Mouse (Mus musculus) telencephalon, adult 2 months (tissue): ENCODE measurements around the gene Sigirr.

Source experiments
- DNase-seq: peaks from one replicate; pipeline ENCODE4 v3.0.0-alpha.2; 2011; ENCODE audit warnings: low read depth, low spot score

Sigirr gene

DNA sequence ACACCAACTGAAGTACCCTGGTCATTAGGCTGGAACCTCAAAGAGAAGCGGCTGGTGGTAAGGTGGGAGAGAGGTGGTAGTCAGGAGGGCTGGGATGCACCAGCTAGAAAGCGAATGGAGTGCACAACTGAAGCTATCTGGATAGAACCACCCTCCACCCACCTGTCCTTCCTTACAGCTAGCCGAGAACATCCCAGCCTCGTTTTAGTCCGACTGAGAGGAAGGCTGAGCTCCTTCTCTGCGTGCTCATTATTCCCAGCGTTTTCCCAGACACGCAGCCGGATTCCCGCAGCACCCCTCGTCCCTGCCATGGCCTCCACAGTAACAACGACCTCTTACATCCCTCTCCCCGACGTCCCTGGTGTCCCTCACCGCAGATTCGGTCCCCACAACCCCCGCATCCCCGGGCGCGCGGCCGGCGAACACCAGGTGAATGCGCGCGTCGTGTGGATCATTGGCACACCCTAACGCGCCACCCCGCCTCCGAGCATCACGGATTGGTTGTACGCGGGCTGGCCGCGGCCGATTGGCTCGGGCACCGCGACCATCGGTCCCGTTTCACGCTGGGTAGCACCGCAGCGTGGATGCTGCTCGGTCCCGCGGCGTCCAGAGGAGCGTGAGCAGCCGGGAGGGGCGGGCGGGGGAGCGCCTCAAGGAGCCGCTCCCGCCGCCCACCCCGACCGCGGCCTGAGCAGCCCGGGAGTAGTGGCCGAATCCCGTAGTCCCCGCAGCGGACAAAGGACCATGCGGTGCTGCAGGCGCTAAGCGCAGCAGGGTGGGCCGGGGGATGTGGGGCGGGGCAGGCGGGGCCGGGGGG is 39.7 kb downstream of the Sigirr start, which contains the start of gene B4galnt4:
B4galnt4 (plus strand) TSS at position 679 of the 817 bp plus-strand sequence.
- peak; percentile 88 for DNase-seq

DNA sequence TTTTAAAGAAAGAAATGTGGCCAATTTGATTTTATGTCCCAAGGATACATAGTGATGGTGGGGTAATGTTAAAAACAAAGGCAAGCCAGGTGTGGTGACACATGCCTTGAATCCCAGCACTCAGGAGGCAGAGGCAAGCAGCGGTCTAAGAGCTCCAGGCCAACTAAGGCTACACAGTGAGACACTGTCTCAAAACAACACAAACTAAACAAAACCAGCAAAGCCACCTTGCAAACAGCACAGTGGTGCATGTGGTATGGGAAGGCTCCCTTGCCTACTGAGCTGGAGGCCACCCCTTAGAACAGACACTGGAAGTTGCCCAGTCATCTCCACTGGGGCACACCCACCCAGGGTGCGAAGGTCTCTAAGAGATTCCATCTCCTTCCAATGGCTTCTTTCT is 40.4 kb downstream of the Sigirr start:
- no peak for DNase-seq

DNA sequence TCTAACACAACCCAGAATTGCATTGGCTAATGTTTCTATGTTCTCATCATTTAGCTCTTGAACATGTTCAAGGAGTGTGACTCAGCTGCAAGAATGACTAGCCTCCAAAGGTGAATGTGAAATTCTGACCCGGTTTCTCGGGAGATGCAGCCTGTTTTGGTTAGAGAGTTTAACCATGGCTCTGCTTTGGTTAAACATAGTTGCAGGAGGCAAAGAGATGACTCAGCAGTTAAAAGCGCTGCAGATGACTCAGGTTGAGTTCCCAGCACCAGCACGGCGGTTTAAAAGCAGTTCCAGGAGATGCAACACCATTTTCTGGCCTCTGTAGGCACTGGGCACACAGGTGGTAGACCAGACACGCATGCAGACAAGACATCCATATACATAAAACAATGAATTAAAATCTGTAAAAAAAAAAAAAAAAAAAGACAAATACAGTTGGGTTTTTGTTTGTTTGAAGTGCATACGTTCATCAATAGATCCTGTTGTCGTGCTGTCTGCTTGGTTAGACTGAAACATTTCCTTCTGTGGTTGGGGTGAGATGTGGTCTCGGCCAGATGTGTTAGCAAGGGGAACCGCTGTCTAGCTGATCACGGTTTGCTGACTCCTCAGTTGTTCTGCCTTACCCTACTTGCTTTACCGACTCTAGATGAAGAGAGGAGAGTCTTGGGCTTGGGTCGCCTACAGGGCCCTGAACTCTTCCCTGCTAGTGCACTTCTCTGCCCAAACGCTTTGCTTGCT is 41.6 kb downstream of the Sigirr start:
- DNase-seq: no peak

DNA sequence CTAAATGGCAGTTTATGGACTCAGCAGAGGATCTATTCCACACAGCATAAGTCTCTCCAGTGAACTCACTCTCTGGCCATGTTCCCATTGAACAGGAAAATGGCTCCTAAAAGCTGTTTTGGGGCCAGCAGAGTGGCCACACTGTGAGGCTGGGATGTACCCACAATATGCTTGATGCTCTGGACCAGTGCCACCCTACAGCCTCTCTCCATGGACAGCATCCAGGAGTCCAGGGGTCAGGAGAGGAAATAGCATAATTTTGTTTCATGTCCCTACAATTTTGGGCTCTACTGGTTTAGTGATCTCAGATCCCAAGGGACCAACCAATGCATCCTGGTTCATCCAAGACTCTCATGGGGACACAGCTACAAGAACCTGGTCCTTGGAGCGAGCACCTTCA is 42.8 kb downstream of the Sigirr start:
- no peak for DNase-seq

DNA sequence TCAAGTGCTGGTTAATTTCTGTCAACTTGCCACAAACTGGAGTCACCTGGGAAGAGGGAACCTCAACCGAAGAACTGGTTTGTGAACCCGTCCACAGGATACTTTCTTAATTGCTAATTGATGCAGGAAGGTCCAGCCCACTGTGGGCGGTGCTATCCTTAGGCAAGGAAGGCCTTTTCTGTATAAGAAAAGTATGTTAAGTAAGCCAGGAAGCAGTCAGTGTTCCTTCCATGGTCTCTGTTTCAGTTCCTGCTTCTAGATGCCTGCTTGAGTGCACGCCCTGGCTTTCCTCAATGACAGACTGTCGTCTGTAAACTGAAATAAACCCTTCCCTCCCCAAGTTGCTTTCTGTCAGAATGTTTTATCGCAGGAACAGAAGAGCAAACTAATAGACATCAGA is 43.4 kb downstream of the Sigirr start:
- no peak for DNase-seq

DNA sequence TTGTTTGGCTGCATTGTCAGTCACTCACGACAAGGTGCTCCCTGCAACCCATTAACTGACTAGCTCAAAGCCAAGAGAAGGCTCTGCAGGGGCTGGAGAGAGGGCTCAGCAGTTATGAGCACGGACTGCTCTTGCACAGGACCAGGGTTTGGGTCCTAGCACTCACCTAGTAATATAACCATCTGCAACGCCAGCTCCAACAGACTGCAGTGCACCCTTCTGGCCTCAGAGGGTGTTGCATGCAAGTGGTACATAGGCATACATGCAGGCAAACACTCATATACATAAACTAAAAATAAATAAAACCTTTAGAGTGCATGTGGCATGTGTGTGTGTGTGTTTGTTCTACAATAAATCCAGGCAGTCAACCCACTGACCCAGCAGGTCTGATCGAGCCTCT is 44.6 kb downstream of the Sigirr start:
- DNase-seq: no peak

DNA sequence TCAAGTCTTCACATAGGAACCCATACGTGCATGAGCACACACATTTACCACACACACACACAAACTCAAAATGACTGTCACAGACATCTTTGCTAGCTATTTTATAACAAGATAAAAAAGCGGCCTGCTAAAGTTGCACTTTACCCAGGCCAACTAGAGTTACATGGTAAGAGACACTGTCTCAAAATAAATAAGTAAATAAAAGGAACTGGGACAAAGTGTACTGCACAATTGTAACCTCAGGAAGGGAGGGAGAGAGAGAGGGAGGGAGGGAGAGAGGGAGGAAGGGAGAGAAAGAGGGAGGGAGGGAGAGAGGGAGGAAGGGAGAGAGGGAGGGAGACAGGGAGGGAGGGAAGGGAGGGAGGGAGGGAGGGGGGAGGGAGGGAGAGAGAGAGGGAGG is 48.0 kb downstream of the Sigirr start:
- no peak for DNase-seq

DNA sequence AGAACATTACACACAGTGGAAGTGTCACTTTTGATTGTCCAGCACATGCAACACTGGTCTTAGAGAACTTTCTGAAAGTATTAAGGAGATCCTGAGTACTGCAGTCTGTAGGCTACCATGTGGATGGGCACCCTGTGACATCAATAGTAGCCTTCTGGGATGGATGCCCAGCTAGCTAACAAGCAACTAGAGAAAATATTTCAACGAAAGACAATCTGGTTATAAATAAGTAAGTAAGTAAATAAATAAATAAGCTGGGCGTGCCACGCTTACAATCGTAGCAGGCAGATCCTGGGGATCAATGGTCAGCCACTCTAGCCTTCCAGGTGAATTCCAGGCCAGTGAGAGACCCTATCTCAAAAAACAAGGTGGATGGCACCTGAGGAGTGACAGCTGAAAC is 48.4 kb downstream of the Sigirr start:
- DNase-seq: no peak

DNA sequence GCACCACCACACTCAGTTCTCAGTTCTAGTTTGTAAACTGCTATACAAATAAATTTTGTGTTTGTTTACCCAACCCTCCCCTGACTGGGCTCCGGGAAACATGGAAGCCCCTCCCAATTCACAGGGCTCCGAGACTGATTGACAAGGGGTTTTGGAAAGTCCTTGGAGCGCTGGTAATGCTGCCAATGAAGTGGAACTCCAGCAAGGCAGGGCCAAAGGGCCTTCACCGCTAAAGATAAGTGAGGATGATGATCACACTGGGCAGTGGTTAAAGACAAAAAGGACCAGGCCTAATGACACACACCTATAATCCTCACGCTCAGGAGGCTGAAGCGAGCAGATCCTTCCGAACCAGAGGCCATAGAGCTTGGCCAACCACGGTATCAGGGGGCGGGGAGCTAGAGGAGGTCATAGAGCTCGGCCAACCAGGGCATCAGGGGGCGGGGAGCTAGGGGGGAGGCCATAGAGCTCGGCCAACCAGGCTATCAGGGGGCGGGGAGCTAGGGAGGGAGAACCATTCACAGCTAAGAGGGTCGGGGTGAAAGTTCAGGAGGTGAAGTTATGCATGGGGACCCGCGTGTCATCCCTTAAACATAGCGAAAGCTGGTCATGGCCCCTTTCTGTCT is 49.2 kb downstream of the Sigirr start:
- DNase-seq: no peak

DNA sequence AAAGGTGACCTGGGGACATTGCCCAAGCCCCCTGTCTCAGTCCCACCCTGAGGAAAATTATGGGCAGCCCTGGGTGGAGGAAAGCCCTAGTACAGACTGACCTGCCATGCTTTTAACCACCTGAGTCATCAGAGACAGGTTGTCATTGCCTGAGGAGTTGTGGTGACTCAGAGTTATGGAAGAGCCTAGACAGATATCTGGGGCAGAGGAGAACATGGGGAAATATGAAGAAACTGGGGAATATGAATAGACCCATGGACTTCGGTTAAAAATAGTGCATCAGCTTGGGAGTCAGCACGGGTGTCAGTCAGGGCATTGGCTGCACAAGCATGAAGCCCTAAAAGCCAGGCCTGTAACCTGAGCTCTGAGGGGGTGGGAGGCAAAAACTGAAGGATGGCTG is 51.0 kb downstream of the Sigirr start:
- DNase-seq: no peak

DNA sequence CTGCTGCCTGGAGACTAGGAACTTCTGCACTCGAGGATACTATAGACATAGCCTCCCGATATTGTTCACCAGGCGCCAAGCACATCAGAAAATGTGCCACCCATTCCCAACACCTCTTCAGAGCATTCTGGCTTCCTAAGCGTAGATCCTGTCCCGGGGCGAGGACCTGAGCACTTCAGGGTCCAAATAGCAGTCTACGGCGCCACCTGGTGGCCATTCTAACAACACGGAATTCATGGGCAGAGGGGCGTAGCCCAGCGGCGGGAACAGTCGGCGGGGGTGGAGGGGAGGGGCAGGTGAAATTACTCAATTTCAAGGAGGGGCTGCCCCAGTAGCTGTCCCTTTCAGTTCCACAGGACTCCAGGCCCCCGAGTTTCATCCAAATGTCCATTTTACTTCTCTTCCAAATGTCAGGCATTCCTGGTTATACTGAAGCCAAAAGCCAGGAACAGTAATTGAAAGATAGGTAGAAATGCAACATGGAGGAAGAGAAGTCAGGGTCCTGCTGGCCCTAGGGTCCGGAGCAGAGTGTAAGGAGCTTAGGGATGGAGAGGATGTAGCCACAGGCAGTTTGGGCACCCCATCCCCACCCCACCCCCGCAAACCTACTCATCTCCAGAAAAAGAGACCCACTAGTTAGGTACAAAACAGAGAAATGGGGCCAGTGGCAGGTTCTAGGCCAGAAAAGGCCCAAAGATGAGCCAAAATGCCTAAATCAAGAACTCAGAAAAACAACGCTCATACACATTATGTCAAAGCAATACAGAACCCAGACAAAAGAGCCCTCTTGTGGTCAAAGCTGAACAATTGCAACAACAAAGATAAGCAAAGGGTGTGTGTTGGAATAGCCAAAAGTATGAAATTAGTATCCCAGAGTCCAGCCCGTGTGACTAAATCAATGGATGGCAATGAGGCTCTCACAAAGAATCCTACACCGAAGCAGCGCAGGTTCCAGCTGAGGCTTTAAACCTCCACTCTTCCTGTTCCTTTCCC is 51.9 kb downstream of the Sigirr start:
- DNase-seq: peak; percentile 71

DNA sequence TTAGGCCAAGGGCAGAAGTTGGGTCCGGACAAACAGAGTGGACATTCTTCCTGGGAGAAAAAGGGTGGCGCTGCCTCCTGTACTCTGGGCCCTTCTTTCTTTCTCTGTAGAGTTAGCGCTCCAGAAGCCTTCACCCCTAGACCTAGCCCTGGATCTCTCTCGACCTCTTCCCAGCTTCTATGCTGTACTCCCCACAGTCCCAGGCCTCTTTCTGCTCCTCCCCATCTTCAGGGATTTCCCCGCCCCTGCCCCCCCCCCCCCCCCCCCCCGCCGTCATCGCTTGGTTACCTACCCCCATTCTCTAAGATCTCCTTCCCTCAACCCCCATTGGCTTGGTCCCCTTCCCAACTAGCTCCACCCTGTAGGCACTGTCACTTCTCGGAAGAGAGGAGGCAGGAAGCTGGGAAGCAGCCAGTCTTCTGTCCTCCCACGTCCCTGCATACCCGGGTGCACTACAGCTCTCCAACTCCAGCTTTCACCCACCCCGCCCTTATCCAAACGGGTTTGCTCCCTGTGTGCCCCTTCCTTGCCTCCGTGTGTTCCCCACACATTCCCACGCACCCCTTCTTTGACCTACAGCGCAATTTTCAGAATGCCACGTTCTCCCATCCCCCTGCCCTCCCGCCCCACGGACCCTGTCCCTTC is 52.7 kb downstream of the Sigirr start:
- peak; percentile 84 for DNase-seq

DNA sequence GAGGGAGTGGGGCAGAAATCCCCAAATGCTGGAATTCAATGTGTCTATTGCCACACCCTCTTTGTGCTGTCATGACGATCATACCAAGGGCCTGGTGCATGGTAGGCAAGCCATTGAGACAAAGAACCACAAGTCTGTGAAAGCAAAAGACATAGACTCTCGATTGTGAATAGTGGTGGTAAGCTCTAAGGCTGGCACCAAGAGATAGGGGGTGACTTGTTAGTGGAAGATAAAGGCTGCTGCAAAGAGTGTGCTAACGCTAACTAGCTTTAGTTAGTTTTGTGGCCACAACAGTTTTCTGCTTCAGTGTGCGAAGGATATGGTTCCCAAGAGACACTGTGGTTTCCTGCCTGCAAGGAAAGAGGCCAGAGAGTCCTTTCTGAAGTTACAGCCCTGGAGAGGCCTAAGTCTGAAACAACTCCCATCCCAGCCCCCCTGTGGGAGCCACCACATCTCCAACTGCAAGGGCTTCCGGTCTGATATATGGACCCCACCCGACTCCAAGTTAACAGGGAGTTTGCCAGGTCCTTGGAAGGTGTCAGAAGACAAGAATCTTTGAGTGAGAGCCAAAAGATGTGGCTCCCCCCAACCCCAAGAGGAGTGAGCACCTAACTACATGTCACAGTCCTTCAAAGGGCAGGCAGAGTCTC is 53.3 kb downstream of the Sigirr start:
- DNase-seq: no peak

DNA sequence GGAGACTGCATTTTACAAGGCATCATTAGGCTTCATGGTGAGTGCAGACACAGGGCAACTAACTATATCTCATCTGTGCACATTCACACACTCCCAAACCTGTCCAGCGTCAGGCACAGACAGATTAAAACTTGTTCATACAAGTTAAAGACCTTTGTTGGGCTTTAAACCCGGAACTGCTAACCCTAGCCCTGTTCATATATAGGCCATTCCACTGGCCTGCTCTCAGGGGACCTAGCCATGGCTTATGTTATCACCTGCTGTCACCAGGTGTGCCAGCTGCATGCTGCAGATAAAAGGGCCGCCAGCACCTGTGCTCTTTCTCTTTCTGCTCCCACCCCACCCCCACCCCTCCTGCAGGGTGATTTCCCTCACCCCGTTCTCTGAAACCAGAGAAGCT is 57.8 kb downstream of the Sigirr start:
- DNase-seq: no peak

DNA sequence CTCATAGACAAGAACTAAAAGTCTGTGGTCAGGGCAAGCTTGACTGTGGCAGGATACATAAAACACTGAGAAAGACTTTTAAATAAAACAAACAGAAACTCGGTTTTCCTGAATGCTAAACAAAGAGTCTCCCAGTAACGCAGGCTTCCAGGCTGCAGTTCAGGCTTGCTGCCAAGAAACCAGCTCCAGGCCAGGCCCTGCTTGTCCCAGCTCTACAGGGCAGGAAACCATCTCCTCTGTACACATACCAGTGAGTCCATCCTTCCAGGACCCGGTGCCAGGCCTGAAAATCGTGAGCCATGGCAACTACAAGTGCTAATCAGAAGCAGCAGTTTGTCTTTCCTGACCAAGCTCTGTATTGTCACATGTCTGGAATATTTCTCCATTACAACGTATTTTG is 58.7 kb downstream of the Sigirr start:
- DNase-seq: no peak
